Mouse (Mus musculus) lung, adult 2 months (tissue): ENCODE data around the gene Olfr479.

Experiments
- CTCF ChIP-seq: fragments of 200-500 bp; IDR thresholded peaks from 2 replicates; pipeline ENCODE4 v1.5.1; 2011; ENCODE audit warnings: mild to moderate bottlenecking, low read length, control low read depth; ENCODE audit not compliant: insufficient read depth
- POLR2A ChIP-seq: fragments of 200-500 bp; IDR thresholded peaks from 2 replicates; pipeline ENCODE4 v1.6.1; 2011; ENCODE audit warnings: low read depth, mild to moderate bottlenecking, control low read depth, low read length, borderline replicate concordance; ENCODE audit errors: extremely low read depth

DNA sequence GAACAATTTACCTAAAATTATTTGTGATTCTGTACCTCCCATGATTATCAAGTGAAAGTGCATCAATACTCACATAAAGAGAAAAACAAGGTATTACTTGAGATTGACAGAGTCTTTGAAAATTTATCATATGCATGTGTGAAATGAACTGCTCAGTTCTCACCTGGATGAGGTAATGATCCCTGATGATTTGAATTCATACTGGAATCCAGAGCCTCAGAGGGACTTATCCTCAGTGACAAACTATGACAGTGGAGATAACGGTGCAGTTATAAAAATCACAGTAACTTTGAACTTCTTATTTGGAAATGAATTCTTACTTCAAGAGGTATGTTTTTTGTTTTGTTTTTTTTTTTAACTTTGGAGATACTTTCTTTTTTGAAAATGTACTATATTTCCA lies 50.1 kb downstream of the Olfr479 start, which contains the start of gene Olfr483:
- no peak for TF ChIP-seq CTCF
- no peak for TF ChIP-seq POLR2A
